Mouse (Mus musculus) liver, postnatal 0 days (tissue): ENCODE data around the gene Spats2. TPM values are rescaled to one million over a fixed set of nuclear protein-coding genes. Genes with fewer than 3 reads are reported as not detected.

ENCODE experiments used
- ATAC-seq: fragments of 200-750 bp; cut with Nextera tagmentation; 2 replicates; pipeline ENCODE4 v1.8.0; 2017; ENCODE audit warnings: mild to moderate bottlenecking, moderate library complexity
- DNase-seq: peaks from one replicate; pipeline ENCODE4 v3.0.0-alpha.2; 2016
- H3K27ac ChIP-seq: fragments of 300-500 bp; sonication (generic); 2 replicates; pipeline ENCODE4 v1.5.1; 2014; ENCODE audit warnings: antibody characterized with exemption, moderate library complexity, mild to moderate bottlenecking, low read depth
- H3K27me3 ChIP-seq: fragments of 300-500 bp; sonication (generic); 2 replicates; pipeline ENCODE4 v1.6.1; 2014; ENCODE audit warnings: low read length, control low read depth, mixed read lengths; ENCODE audit not compliant: insufficient read depth
- H3K36me3 ChIP-seq: fragments of 300-500 bp; sonication (generic); replicated peaks from 2 replicates; pipeline ENCODE4 v1.6.1; 2014; ENCODE audit warnings: mild to moderate bottlenecking, control low read depth, low read length, moderate library complexity, mixed read lengths; ENCODE audit not compliant: insufficient read depth
- H3K4me1 ChIP-seq: fragments of 300-500 bp; sonication (generic); 2 replicates; pipeline ENCODE4 v1.6.1; 2014; ENCODE audit warnings: antibody characterized with exemption, mild to moderate bottlenecking, control low read depth; ENCODE audit not compliant: insufficient read depth
- H3K4me2 ChIP-seq: fragments of 300-500 bp; sonication (generic); 2 replicates; pipeline ENCODE4 v1.6.1; 2014; ENCODE audit warnings: low read depth, mild to moderate bottlenecking, low read length, moderate library complexity, mixed read lengths
- H3K4me3 ChIP-seq: fragments of 300-500 bp; sonication (generic); 2 replicates; pipeline ENCODE4 v1.5.1; 2014; ENCODE audit warnings: low read depth, low read length
- H3K9ac ChIP-seq: fragments of 300-500 bp; sonication (generic); replicated peaks from 2 replicates; pipeline ENCODE4 v1.6.1; 2014; ENCODE audit warnings: mild to moderate bottlenecking, moderate library complexity
- H3K9me3 ChIP-seq: fragments of 300-500 bp; sonication (generic); 2 replicates; pipeline ENCODE4 v1.6.1; 2016; ENCODE audit warnings: mild to moderate bottlenecking, control low read depth, low read length, mixed read lengths
- CTCF ChIP-seq: sonication (generic); IDR thresholded peaks from 2 replicates; pipeline ENCODE4 v1.5.1; 2016; ENCODE audit warnings: antibody characterized with exemption, low read depth
- EP300 ChIP-seq: IDR thresholded peaks from 2 replicates; pipeline ENCODE4 v1.6.1; 2016; ENCODE audit warnings: antibody characterized with exemption, low read depth, mild to moderate bottlenecking
- WGBS: fragments of 180-500 bp; shearing (Covaris S2); extraction: QIAGEN DNeasy Blood & Tissue Kit; methylation state at CpG from one replicate; pipeline ENCODE4 v1.1.7; 2014; ENCODE audit not compliant: insufficient replicate concordance; 5-methylcytosine and 5-hydroxymethylcytosine counted together
- polyA plus RNA-seq: library from polyadenylated mRNA; unstranded; fragments of >200 nt; fragmentation: Nextera tagmentation; extraction: Ambion mirVana; gene quantifications from 2 replicates; pipeline ENCODE4 v1.2.1, GENCODE M21; 2015

The Spats2 gene
- polyA plus RNA-seq, 1 experiment from 2014 or later = 4.7 TPM

GRCm38 (mm10) chr15:99127851-99128522, 2.3 kb downstream of the Spats2 start:
- no peak for TF ChIP-seq EP300
- TF ChIP-seq CTCF = no peak
- H3K27ac ChIP-seq = no peak overlapping the region

GRCm38 (mm10) chr15:99129441-99129840, 3.7 kb downstream of the Spats2 start:
- H3K4me3 ChIP-seq = no peak overlapping the region
- TF ChIP-seq CTCF = no peak
- no peak for TF ChIP-seq EP300
- H3K9ac ChIP-seq = no peak overlapping the region
- WGBS = 76% methylated on average over 11 of the region's 11 CpGs
- H3K27me3 ChIP-seq = peaks cover 4% of the 10 kb centered on the region; the same call in 1 of the 2 replicates
- DNase-seq (no peak), ATAC-seq (no peak)
- H3K4me1 ChIP-seq = peaks cover 7% of the 10 kb centered on the region; the same call in 1 of the 2 replicates
- no peaks in the 10 kb centered on the region for H3K9me3 ChIP-seq
- no peak overlapping the region for H3K4me2 ChIP-seq
- H3K27ac ChIP-seq = no peak overlapping the region
- H3K36me3 ChIP-seq = no peaks in the 10 kb centered on the region

More at GRCm38 (mm10) chr15:99127851-99128522, 2.3 kb downstream of the Spats2 start:
- H3K27me3 ChIP-seq = peaks cover 4% of the 10 kb centered on the region; the same call in 1 of the 2 replicates
- H3K9ac ChIP-seq = no peak overlapping the region
- no peaks in the 10 kb centered on the region for H3K9me3 ChIP-seq
- ATAC-seq = no peak
- peak overlapping the region; percentile 68; the same call in 1 of the 2 replicates for H3K4me3 ChIP-seq
- H3K4me2 ChIP-seq = peak overlapping the region; percentile 85
- 54% methylated on average over 6 of the region's 6 CpGs for WGBS
- peaks cover 7% of the 10 kb centered on the region; the same call in 1 of the 2 replicates for H3K4me1 ChIP-seq
- no peaks in the 10 kb centered on the region for H3K36me3 ChIP-seq
- DNase-seq = no peak

GRCm38 (mm10) chr15:99129956-99130910, 4.5 kb downstream of the Spats2 start:
- TF ChIP-seq CTCF = no peak
- TF ChIP-seq EP300 = no peak
- Histone ChIP-seq H3K9ac (no peak overlapping the region), H3K4me2 (no peak overlapping the region), H3K27ac (no peak overlapping the region), H3K27me3 (peaks cover 4% of the 10 kb centered on the region; the same call in 1 of the 2 replicates), H3K4me1 (peaks cover 7% of the 10 kb centered on the region; the same call in 1 of the 2 replicates), H3K36me3 (no peaks in the 10 kb centered on the region), H3K4me3 (no peak overlapping the region), H3K9me3 (no peaks in the 10 kb centered on the region)
- 54% methylated on average over 22 of the region's 22 CpGs for WGBS
- DNase-seq = no peak
- ATAC-seq = no peak

- no peak for DNase-seq
- peak; percentile 54 for ATAC-seq
- no peaks in the 10 kb centered on the region for H3K9me3 ChIP-seq
- no peaks in the 10 kb centered on the region for H3K4me1 ChIP-seq
- 64% methylated on average over 5 of the region's 5 CpGs for WGBS
- no peak overlapping the region for H3K4me2 ChIP-seq
- TF ChIP-seq CTCF (no peak), EP300 (no peak)
- no peaks in the 10 kb centered on the region for H3K36me3 ChIP-seq
- H3K27me3 ChIP-seq = no peaks in the 10 kb centered on the region
- no peak overlapping the region for H3K4me3 ChIP-seq
- no peak overlapping the region for H3K27ac ChIP-seq
- no peak overlapping the region for H3K9ac ChIP-seq
Observed at GRCm38 (mm10) chr15:99138389-99138788, 12.7 kb downstream of the Spats2 start.

GRCm38 (mm10) chr15:99139669-99140068, 14.0 kb downstream of the Spats2 start:
- 66% methylated on average over 6 of the region's 6 CpGs for WGBS
- peak; percentile 47; the same call in 1 of the 2 replicates for ATAC-seq
- H3K36me3 ChIP-seq = no peaks in the 10 kb centered on the region
- H3K27ac ChIP-seq = no peak overlapping the region
- no peaks in the 10 kb centered on the region for H3K4me1 ChIP-seq
- no peaks in the 10 kb centered on the region for H3K9me3 ChIP-seq
- H3K9ac ChIP-seq = no peak overlapping the region
- peak; percentile 79 for TF ChIP-seq CTCF
- TF ChIP-seq EP300 = no peak
- peak; percentile 65 for DNase-seq
- no peak overlapping the region for H3K4me2 ChIP-seq
- H3K4me3 ChIP-seq = no peak overlapping the region
- H3K27me3 ChIP-seq = no peaks in the 10 kb centered on the region

GRCm38 (mm10) chr15:99150516-99150915, 24.8 kb downstream of the Spats2 start:
- H3K9ac ChIP-seq = no peak overlapping the region
- DNase-seq (no peak), ATAC-seq (no peak)
- TF ChIP-seq EP300 (no peak), CTCF (no peak)
- 0 out of 2 replicates have a peak, but pooled peaks cover 2% of the 10 kb centered on the region for H3K9me3 ChIP-seq
- H3K4me3 ChIP-seq = no peak overlapping the region
- H3K4me2 ChIP-seq = no peak overlapping the region
- no peaks in the 10 kb centered on the region for H3K4me1 ChIP-seq
- no peak overlapping the region for H3K27ac ChIP-seq
- no peaks in the 10 kb centered on the region for H3K27me3 ChIP-seq
- H3K36me3 ChIP-seq = no peaks in the 10 kb centered on the region
- 85% methylated on average over 7 of the region's 7 CpGs for WGBS
